Mouse (Mus musculus) naive thymus-derived CD4-positive, alpha-beta T cell, adult 2 months (primary cell): ENCODE measurements at regions not wholly inside any gene's neighbourhood (a gene's known extent, or its start where the extent isn't known, plus 50 kb on each side); places are given as distances from the start of the nearest gene placed in this dataset.

Experiments used
- DNase-seq: peaks from one replicate; pipeline ENCODE4 v3.0.0-alpha.2; 2011; ENCODE audit warnings: low read depth

DNA sequence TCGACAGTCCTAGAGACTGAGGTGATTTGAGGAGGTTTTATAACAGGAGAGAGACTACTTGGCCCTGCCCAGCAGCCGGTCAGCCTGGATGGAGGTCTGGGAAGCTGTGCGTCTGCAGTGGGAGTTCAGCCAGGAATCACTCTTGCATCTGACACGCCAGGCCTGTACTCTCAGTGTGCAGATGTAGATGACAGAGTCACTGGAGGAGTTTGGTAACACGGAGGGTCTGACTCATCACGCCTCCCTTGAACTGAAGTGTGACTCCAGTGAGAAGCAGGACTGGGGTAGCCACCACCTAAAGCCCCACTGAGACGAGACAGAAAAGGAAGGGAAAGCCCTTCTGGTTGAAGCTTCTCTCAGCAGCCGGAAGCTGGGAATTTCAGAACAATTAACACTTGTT is 55.9 kb downstream of the C1ql2 start:
- DNase-seq, result no peak

- DNase-seq, result peak; percentile 7
Measured at GRCm38 (mm10) chr1:120403304-120403703, 62.9 kb downstream of the C1ql2 start.

- no peak for DNase-seq
Measured at GRCm38 (mm10) chr1:120416007-120416406, 75.6 kb downstream of the C1ql2 start.
